Mouse (Mus musculus) kidney, embryonic 14.5 days (tissue): ENCODE measurements around the gene Slc16a1. TPM values are rescaled to one million over a fixed set of nuclear protein-coding genes. Genes with fewer than 3 reads are reported as not detected.

Experiments used
- ATAC-seq: fragments of 200-750 bp; cut with Nextera tagmentation; 2 replicates; pipeline ENCODE4 v1.8.0; 2017; ENCODE audit warnings: moderate number of reproducible peaks, mild to moderate bottlenecking, moderate TSS enrichment, moderate library complexity; ENCODE audit not compliant: low FRiP score, low TSS enrichment
- H3K27ac ChIP-seq: fragments of 300-500 bp; sonication (generic); 2 replicates; pipeline ENCODE4 v1.5.1; 2014; ENCODE audit warnings: low read depth, mild to moderate bottlenecking, low read length, moderate library complexity, mixed read lengths
- H3K27me3 ChIP-seq: fragments of 300-500 bp; sonication (generic); 2 replicates; pipeline ENCODE4 v1.6.1; 2014; ENCODE audit warnings: mild to moderate bottlenecking, low read length; ENCODE audit not compliant: control insufficient read depth, insufficient read depth
- H3K36me3 ChIP-seq: fragments of 300-500 bp; sonication (generic); 2 replicates; pipeline ENCODE4 v1.6.1; 2014; ENCODE audit warnings: low read length, mixed read lengths; ENCODE audit not compliant: control insufficient read depth, insufficient read depth
- H3K4me1 ChIP-seq: fragments of 300-500 bp; sonication (generic); 2 replicates; pipeline ENCODE4 v1.6.1; 2014; ENCODE audit warnings: low read length, mixed read lengths; ENCODE audit not compliant: control insufficient read depth, insufficient read depth
- H3K4me2 ChIP-seq: fragments of 300-500 bp; sonication (generic); replicated peaks from 2 replicates; pipeline ENCODE4 v1.6.1; 2014; ENCODE audit warnings: low read depth, mild to moderate bottlenecking, low read length
- H3K4me3 ChIP-seq: fragments of 300-500 bp; sonication (generic); 2 replicates; pipeline ENCODE4 v1.5.1; 2014; ENCODE audit warnings: mild to moderate bottlenecking, low read length
- H3K9ac ChIP-seq: fragments of 300-500 bp; sonication (generic); 2 replicates; pipeline ENCODE4 v1.6.1; 2014; ENCODE audit warnings: low read depth, mild to moderate bottlenecking, low read length, moderate library complexity
- H3K9me3 ChIP-seq: fragments of 300-500 bp; sonication (generic); 2 replicates; pipeline ENCODE4 v1.6.1; 2016; ENCODE audit warnings: low read length; ENCODE audit not compliant: control insufficient read depth
- WGBS: fragments of 180-500 bp; shearing (Covaris S2); extraction: QIAGEN DNeasy Blood & Tissue Kit; methylation state at CpG from one replicate; pipeline ENCODE4 v1.1.7; 2014; 5-methylcytosine and 5-hydroxymethylcytosine counted together
- polyA plus RNA-seq: library from polyadenylated mRNA; unstranded; fragments of >200 nt; fragmentation: Nextera tagmentation; extraction: Ambion mirVana; gene quantifications from 2 replicates; pipeline ENCODE4 v1.2.1, GENCODE M21; 2014

The Slc16a1 gene
- polyA plus RNA-seq, 1 experiment from 2014 or later: 55.2 TPM

DNA sequence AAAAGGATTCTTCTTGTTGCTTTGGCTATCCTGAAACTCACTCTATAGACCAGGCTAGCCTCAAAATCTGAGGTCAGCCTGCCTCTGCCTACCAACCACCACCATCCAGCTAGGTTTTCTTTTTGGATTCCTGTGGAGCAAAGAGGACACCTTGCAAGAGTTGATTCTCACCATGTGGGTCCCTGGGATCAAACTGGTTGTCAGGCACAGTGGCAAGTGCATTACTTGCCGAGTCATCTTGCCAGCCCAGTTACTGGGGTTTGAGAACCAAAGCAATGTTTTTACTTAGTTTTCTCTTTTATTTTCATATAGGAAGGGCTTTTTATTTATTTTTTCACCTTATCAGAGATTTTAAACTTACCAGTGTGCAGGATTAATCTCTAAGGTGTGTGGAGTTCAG is 5.9 kb downstream of the Slc16a1 start:
- 0 out of 2 replicates have a peak, but pooled peaks cover 3% of the 10 kb centered on the region for H3K4me1 ChIP-seq
- H3K4me2 ChIP-seq: no peak overlapping the region
- H3K36me3 ChIP-seq: no peaks in the 10 kb centered on the region
- H3K27me3 ChIP-seq: no peaks in the 10 kb centered on the region
- no peaks in the 10 kb centered on the region for H3K9me3 ChIP-seq
- no peak overlapping the region for H3K4me3 ChIP-seq
- 97% methylated on average over 1 of the region's 1 CpGs for WGBS
- H3K9ac ChIP-seq: no peak overlapping the region
- ATAC-seq: no peak
- no peak overlapping the region for H3K27ac ChIP-seq

- Histone ChIP-seq H3K4me1 (0 out of 2 replicates have a peak, but pooled peaks cover 4% of the 10 kb centered on the region), H3K4me3 (no peak overlapping the region), H3K9ac (no peak overlapping the region), H3K27me3 (no peaks in the 10 kb centered on the region), H3K4me2 (no peak overlapping the region), H3K36me3 (peaks cover 39% of the 10 kb centered on the region), H3K9me3 (no peaks in the 10 kb centered on the region), H3K27ac (no peak overlapping the region)
- no peak for ATAC-seq
- 84% methylated on average over 4 of the region's 4 CpGs for WGBS
These were observed 15.8 kb downstream of the Slc16a1 start for GRCm38 (mm10) chr3:104654219-104654618.

GRCm38 (mm10) chr3:104654921-104655320 is 16.5 kb downstream of the Slc16a1 start:
- H3K4me2 ChIP-seq: no peak overlapping the region
- H3K4me1 ChIP-seq: no peaks in the 10 kb centered on the region
- H3K36me3 ChIP-seq: peaks cover 39% of the 10 kb centered on the region
- H3K4me3 ChIP-seq: no peak overlapping the region
- ATAC-seq: no peak
- H3K9ac ChIP-seq: no peak overlapping the region
- H3K27me3 ChIP-seq: no peaks in the 10 kb centered on the region
- H3K9me3 ChIP-seq: no peaks in the 10 kb centered on the region
- 92% methylated on average over 4 of the region's 4 CpGs for whole genome bisulfite sequencing
- H3K27ac ChIP-seq: no peak overlapping the region

DNA sequence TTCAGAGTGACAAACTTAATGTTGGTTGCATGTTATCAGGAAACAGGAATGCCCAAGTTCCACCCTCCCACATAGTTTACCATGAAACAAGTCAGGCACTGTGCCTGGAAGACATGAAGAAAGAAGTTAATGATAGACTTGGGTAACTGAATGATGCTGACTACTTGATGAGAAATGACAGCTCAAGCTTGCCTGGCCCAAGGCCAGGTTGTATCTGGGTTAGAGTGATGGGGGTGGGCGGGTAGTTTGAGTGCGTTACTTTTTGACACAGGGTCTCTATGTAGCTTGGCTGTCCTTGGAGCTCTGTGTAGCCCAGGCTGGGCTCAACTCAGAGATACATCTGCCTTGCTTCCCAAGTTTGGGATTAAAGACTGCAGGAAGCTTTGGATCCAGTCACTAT is 20.2 kb downstream of the Slc16a1 start:
- ATAC-seq: no peak
- Histone ChIP-seq H3K9me3 (no peaks in the 10 kb centered on the region), H3K27me3 (no peaks in the 10 kb centered on the region), H3K27ac (no peak overlapping the region), H3K36me3 (peaks cover 24% of the 10 kb centered on the region), H3K4me3 (no peak overlapping the region), H3K4me2 (no peak overlapping the region), H3K9ac (no peak overlapping the region), H3K4me1 (no peaks in the 10 kb centered on the region)
- WGBS: 76% methylated on average over 2 of the region's 2 CpGs

- Histone ChIP-seq H3K4me2 (no peak overlapping the region), H3K9me3 (no peaks in the 10 kb centered on the region), H3K4me3 (no peak overlapping the region), H3K27ac (no peak overlapping the region), H3K27me3 (no peaks in the 10 kb centered on the region), H3K36me3 (peaks cover 15% of the 10 kb centered on the region; the same call in 1 of the 2 replicates), H3K4me1 (no peaks in the 10 kb centered on the region), H3K9ac (no peak overlapping the region)
- no peak for ATAC-seq
- whole genome bisulfite sequencing: 84% methylated on average over 4 of the region's 4 CpGs
These were observed 21.3 kb downstream of the Slc16a1 start for GRCm38 (mm10) chr3:104659758-104660157.

- Histone ChIP-seq H3K4me3 (no peak overlapping the region), H3K4me1 (no peaks in the 10 kb centered on the region), H3K4me2 (no peak overlapping the region), H3K36me3 (peaks cover 11% of the 10 kb centered on the region; the same call in 1 of the 2 replicates), H3K27me3 (no peaks in the 10 kb centered on the region), H3K27ac (no peak overlapping the region), H3K9me3 (no peaks in the 10 kb centered on the region), H3K9ac (no peak overlapping the region)
- WGBS: 54% methylated on average over 3 of the region's 3 CpGs
- peak; percentile 77; the same call in 1 of the 2 replicates for ATAC-seq
These were observed 22.1 kb downstream of the Slc16a1 start for GRCm38 (mm10) chr3:104660522-104660921.

DNA sequence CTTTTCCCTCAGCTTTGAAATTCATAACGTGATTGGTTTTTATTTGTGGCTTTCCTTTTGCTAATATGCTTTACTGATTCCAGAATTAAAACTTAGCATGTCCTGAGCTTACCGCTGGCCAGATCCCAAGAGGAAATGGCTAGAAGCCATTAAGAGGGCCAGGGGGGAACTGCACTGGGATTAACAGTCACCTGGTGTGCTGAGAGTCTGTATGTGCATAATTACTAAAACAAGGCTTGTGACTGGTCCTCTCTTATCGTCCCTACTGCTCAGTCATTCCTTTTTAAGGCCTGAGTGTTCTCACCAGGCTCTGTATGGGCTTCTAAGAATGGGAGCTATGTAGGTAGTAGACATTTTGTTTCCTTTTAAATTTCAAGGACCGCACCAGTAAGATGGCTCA is 23.5 kb downstream of the Slc16a1 start:
- Histone ChIP-seq H3K27ac (no peak overlapping the region), H3K9me3 (no peaks in the 10 kb centered on the region), H3K27me3 (no peaks in the 10 kb centered on the region), H3K9ac (no peak overlapping the region), H3K4me2 (no peak overlapping the region), H3K4me3 (no peak overlapping the region), H3K36me3 (peaks cover 6% of the 10 kb centered on the region; the same call in 1 of the 2 replicates), H3K4me1 (no peaks in the 10 kb centered on the region)
- ATAC-seq: no peak
- WGBS: 51% methylated on average over 4 of the region's 4 CpGs

- no peaks in the 10 kb centered on the region for H3K4me1 ChIP-seq
- H3K9ac ChIP-seq: no peak overlapping the region
- no peak overlapping the region for H3K27ac ChIP-seq
- WGBS: 80% methylated on average over 11 of the region's 11 CpGs
- no peak overlapping the region for H3K4me3 ChIP-seq
- no peaks in the 10 kb centered on the region for H3K9me3 ChIP-seq
- no peaks in the 10 kb centered on the region; the same call in 1 of the 2 replicates for H3K36me3 ChIP-seq
- no peak for ATAC-seq
- no peak overlapping the region for H3K4me2 ChIP-seq
- no peaks in the 10 kb centered on the region for H3K27me3 ChIP-seq
These were observed 24.5 kb downstream of the Slc16a1 start for GRCm38 (mm10) chr3:104662926-104663325.

GRCm38 (mm10) chr3:104666950-104667349 is 28.5 kb downstream of the Slc16a1 start:
- Histone ChIP-seq H3K4me2 (no peak overlapping the region), H3K27me3 (no peaks in the 10 kb centered on the region), H3K4me3 (no peak overlapping the region), H3K9ac (no peak overlapping the region), H3K9me3 (no peaks in the 10 kb centered on the region), H3K4me1 (peaks cover 6% of the 10 kb centered on the region), H3K27ac (no peak overlapping the region), H3K36me3 (no peaks in the 10 kb centered on the region)
- ATAC-seq: no peak
- WGBS: 71% methylated on average over 4 of the region's 4 CpGs
